Mouse (Mus musculus): ENCODE measurements around the gene Nrp2.

DNA sequence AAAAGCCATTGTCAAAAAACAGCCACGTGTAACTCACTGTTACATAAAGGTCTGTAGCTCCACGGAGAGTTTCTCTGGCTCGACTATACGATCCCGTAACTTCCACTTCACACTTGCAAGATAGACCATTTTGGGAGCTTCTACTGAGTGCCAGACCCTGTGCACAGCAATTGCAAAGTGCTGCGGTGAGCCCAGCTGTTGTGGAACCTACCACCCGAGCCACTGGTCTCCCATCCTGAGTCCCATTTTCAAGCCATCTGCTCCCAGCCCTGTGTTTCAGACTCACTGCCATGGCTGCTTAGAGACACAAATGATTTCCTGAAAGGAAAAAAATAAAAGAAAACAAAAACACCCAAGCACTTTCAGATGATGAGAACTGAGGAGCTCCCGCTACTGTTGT, 42.8 kb downstream of the Nrp2 start:
- TF ChIP-seq CTCF (conservative IDR thresholded peaks at IDR 0.05; ENCODE audit: insufficient read depth, insufficient read length, low read depth, low read length) (no peak), POLR2A (IDR thresholded peaks at IDR 0.05; ENCODE audit: low read depth, low read length) (no peak)

Measured in kidney, adult 2 months (tissue).